12 mouse cellular contexts compared by ENCODE assay signal in the genomic region with DNA sequence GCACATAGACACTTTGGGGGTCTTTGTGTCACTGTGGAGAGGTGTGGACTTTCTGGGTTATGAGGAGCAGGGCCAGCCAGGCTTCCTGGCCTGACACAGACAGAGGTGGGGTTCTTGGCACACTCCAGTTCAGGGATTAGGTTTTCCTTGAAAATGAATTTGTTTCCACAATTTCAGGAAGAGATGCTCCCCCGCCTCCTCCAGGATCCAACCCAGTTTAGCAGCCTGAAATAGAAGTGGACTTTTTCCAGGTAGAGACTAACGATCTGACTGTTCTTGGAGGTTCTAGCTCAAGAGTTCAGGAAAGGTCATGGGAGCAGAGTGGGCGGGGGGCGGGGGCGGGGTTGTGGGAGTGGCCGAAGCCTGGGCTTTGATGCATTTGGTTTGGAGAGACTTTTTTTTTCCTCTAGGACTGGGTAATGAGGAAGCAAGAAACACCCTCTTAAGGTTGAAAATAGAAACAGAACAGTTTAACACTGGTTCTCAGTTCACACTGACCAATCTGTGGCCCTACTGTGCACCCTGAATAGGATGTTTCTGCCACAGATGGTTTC. TPM values are rescaled to one million over a fixed set of nuclear protein-coding genes. Genes with fewer than 3 reads are reported as not detected.
DNase-seq lines count a peak whose midpoint lies in the region; ATAC-seq lines count a peak whose summit lies in the region.
"Had no signal": no experiment of that assay in that cellular context is flagged by ENCODE, and none has a peak within 500 bp of the region (broad histone marks: within the 10 kb centered on the region; RNA-seq: fewer than 3 reads in every experiment).

No protein-coding gene starts in this region.

- DNase-seq in adrenal gland, adult 8-10 months: peak; percentile 15
- DNase-seq in adrenal gland, postnatal 25 days: no peak
- DNase-seq in left cerebral cortex, postnatal 25 days (ENCODE audit: low spot score in 2 of 2): peak; percentile 9 to 68
- DNase-seq in left cerebral cortex, postnatal 4 days: no peak
- DNase-seq in brain, adult 2 months (ENCODE audit: low read depth, low spot score): peak; percentile 59
- DNase-seq in kidney, postnatal 14 days: peak; percentile 75
- DNase-seq in B cell, adult 2 months: no peak
- DNase-seq: lung, embryonic 14.5 days had no signal

- ATAC-seq in granulocyte monocyte progenitor cell, adult 5-6 weeks (replicated peaks; ENCODE audit: poor library complexity, severe bottlenecking): no peak
- ATAC-seq: midbrain, embryonic 13.5 days; Patski had no signal

- intact Hi-C loops in left cerebral cortex, postnatal 25 days (cut with DNase I): no loop called here
- intact Hi-C loops in left cerebral cortex, postnatal 4 days (cut with DNase I): no loop called here

RNA-seq across cellular contexts. Expression of gene Tie1, which starts 10.4 kb away (rescaled TPM):
- total RNA-seq in adrenal gland, adult 8-10 months (2022): 10 to 100 TPM; 30.0 to 53.6 (median 45.1) TPM
- 36.3 and 44.4 TPM in 2 replicates for total RNA-seq in adrenal gland, postnatal 25 days (2021)
- total RNA-seq in left cerebral cortex, postnatal 25 days (2021): 1 to 10 TPM; 8.2 to 9.5 TPM
- total RNA-seq in left cerebral cortex, postnatal 4 days (2021): 10 to 100 TPM; 14.4 to 15.2 TPM
- 3.9 and 7.2 TPM in 2 replicates for total RNA-seq in granulocyte monocyte progenitor cell, adult 5-6 weeks (2014; fragmentation: Nextera tagmentation)
- total RNA-seq in granulocyte monocyte progenitor cell, adult 5-6 weeks (2017): 4.3 and 4.5 TPM in 2 replicates

RNA-seq across cellular contexts. Expression of gene 2610528J11Rik, which starts 26.6 kb away (rescaled TPM):
- not detected for total RNA-seq in adrenal gland, adult 8-10 months (2022)
- not detected in 2 replicates for total RNA-seq in adrenal gland, postnatal 25 days (2021)
- total RNA-seq in left cerebral cortex, postnatal 25 days (2021): not detected
- total RNA-seq in left cerebral cortex, postnatal 4 days (2021): under 1 TPM in 1 of 2 experiments, not detected in 1; 0.38 TPM
- not detected in 2 replicates for total RNA-seq in granulocyte monocyte progenitor cell, adult 5-6 weeks (2014; fragmentation: Nextera tagmentation)
- not detected in 2 replicates for total RNA-seq in granulocyte monocyte progenitor cell, adult 5-6 weeks (2017)
- total RNA-seq: common myeloid progenitor, adult 5-6 weeks had no signal

RNA-seq across cellular contexts. Expression of gene Mpl, which starts 42.9 kb away (rescaled TPM):
- total RNA-seq in adrenal gland, adult 8-10 months (2022): under 1 TPM in 1 of 4 experiments, not detected in 3; 0.15 TPM
- total RNA-seq in adrenal gland, postnatal 25 days (2021): not detected in 2 replicates
- total RNA-seq in left cerebral cortex, postnatal 25 days (2021): 1 to 10 TPM; 1.6 to 2.3 TPM
- total RNA-seq in left cerebral cortex, postnatal 4 days (2021): not detected
- 0.11 and 0.49 TPM in 2 replicates for total RNA-seq in granulocyte monocyte progenitor cell, adult 5-6 weeks (2014; fragmentation: Nextera tagmentation)
- not detected in 2 replicates for total RNA-seq in granulocyte monocyte progenitor cell, adult 5-6 weeks (2017)

RNA-seq across cellular contexts. Expression of gene Tmem125, which starts 43.6 kb away (rescaled TPM):
- total RNA-seq in adrenal gland, adult 8-10 months (2022): not detected
- total RNA-seq in adrenal gland, postnatal 25 days (2021): not detected in 2 replicates
- total RNA-seq in left cerebral cortex, postnatal 25 days (2021): 1 to 10 TPM; 7.3 to 9.9 TPM
- total RNA-seq in left cerebral cortex, postnatal 4 days (2021): 1 to 10 TPM in 1 of 2 experiments, under 1 TPM in 1; 0.34 to 1.0 TPM
- total RNA-seq in granulocyte monocyte progenitor cell, adult 5-6 weeks (2014; fragmentation: Nextera tagmentation): not detected in 2 replicates
- 0.82 TPM in 1 of 2 replicates, not detected in the other for total RNA-seq in granulocyte monocyte progenitor cell, adult 5-6 weeks (2017)

Comparison
In these comparisons a context has a peak if more than half of its experiments do, and no peak if none do; other contexts are left out.
1. DNase-seq: peak in adrenal gland, adult 8-10 months (single experiment), left cerebral cortex, postnatal 25 days (2 of 2), brain, adult 2 months (single experiment) and kidney, postnatal 14 days (single experiment); none in adrenal gland, postnatal 25 days (single experiment), left cerebral cortex, postnatal 4 days (single experiment) and B cell, adult 2 months (0 of 2).